Mouse (Mus musculus) midbrain, embryonic 14.5 days (tissue): ENCODE measurements around the gene Cd81. TPM values are rescaled to one million over a fixed set of nuclear protein-coding genes. Genes with fewer than 3 reads are reported as not detected.

Source experiments
- ATAC-seq: fragments of 200-750 bp; cut with Nextera tagmentation; 2 replicates; pipeline ENCODE4 v1.8.0; 2017; ENCODE audit warnings: moderate number of reproducible peaks, moderate library complexity; ENCODE audit not compliant: low FRiP score, low TSS enrichment
- DNase-seq: peaks from one replicate; pipeline ENCODE4 v3.0.0-alpha.2; 2015
- H3K27ac ChIP-seq: fragments of 300-500 bp; sonication (generic); replicated peaks from 2 replicates; pipeline ENCODE4 v1.5.1; 2014; ENCODE audit warnings: mild to moderate bottlenecking, low read depth, low read length, moderate library complexity
- H3K27me3 ChIP-seq: fragments of 300-500 bp; sonication (generic); 2 replicates; pipeline ENCODE4 v1.6.1; 2014; ENCODE audit warnings: low read length, control low read depth, mixed read lengths; ENCODE audit not compliant: control insufficient read depth, insufficient read depth
- H3K36me3 ChIP-seq: fragments of 300-500 bp; sonication (generic); 2 replicates; pipeline ENCODE4 v1.6.1; 2014; ENCODE audit warnings: low read length, control low read depth; ENCODE audit not compliant: control insufficient read depth, insufficient read depth
- H3K4me1 ChIP-seq: fragments of 300-500 bp; sonication (generic); 2 replicates; pipeline ENCODE4 v1.6.1; 2014; ENCODE audit warnings: mild to moderate bottlenecking, antibody characterized with exemption, low read length, control low read depth; ENCODE audit not compliant: control insufficient read depth, insufficient read depth
- H3K4me2 ChIP-seq: fragments of 300-500 bp; sonication (generic); 2 replicates; pipeline ENCODE4 v1.6.1; 2014; ENCODE audit warnings: mild to moderate bottlenecking, low read length, moderate library complexity
- H3K4me3 ChIP-seq: fragments of 300-500 bp; sonication (generic); replicated peaks from 2 replicates; pipeline ENCODE4 v1.5.1; 2014; ENCODE audit warnings: low read depth, low read length
- H3K9ac ChIP-seq: fragments of 300-500 bp; sonication (generic); replicated peaks from 2 replicates; pipeline ENCODE4 v1.6.1; 2014; ENCODE audit warnings: mild to moderate bottlenecking, low read length, moderate library complexity
- H3K9me3 ChIP-seq: fragments of 300-500 bp; sonication (generic); 2 replicates; pipeline ENCODE4 v1.6.1; 2016; ENCODE audit warnings: low read length, control low read depth, mixed read lengths; ENCODE audit not compliant: control insufficient read depth
- WGBS: fragments of 180-500 bp; shearing (Covaris S2); extraction: QIAGEN DNeasy Blood & Tissue Kit; methylation state at CpG from one replicate; pipeline ENCODE4 v1.1.7; 2014; 5-methylcytosine and 5-hydroxymethylcytosine counted together
- polyA plus RNA-seq: library from polyadenylated mRNA; unstranded; fragments of >200 nt; fragmentation: Nextera tagmentation; extraction: Ambion mirVana; gene quantifications from 2 replicates; pipeline ENCODE4 v1.2.1, GENCODE M21; 2014

Gene Cd81
- polyA plus RNA-seq, 1 experiment from 2014 or later: 316 TPM

DNA sequence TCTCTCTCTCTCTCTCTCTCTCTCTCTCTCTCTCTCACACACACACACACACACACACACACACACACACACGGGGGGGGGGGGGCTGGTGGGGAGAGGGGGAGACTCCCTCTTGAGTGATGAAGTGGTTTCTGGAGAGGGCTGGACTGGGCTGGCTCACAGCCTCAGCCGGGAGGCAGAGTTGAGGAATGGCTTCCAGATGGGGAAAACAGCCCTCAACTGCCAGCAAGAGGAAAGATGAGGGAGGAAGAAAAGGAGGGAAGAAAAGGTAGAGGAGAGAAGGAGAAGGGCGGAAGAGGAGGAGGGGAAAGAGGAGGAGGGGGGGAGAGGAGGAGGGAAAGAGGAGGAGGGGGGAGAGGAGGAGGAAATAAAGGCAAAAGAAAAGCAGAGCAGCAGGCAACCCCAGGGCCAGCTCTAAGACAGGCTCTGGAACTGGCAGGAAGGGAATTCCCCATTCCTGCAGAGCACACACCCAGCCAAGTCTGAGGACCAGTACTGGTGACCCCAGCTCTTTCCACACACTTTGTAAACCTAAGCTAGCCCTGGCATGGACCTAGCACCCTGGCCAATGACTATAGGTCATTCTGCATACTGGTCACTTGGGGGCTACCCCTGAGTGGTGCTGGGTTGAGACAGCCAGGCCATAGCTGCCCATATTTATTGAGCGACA is 43.4 kb upstream of the Cd81 start:
- no peak for ATAC-seq

DNA sequence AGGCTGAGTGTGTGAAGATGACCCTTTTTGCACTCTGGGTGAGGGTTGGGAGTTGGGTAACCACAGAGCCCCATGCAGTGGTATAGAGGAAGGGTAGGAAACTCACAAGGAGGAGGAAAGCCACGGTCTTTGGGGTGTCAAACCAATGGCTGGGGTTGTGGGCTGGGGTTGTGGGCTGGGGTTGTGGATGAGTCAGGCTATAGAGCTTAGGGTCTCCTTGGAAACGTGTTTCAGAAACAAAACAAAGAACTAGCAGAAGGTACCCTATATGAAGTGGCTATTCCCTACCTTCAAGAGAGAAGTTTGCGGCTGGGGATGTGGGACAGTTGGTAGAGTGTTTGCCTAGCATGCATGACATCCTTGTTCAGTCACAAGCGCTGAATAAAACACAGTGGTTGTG is 42.5 kb upstream of the Cd81 start:
- H3K4me2 ChIP-seq: no peak overlapping the region
- no peaks in the 10 kb centered on the region for H3K27me3 ChIP-seq
- no peak overlapping the region for H3K27ac ChIP-seq
- no peak overlapping the region for H3K9ac ChIP-seq
- no peak for DNase-seq
- no peaks in the 10 kb centered on the region for H3K36me3 ChIP-seq
- H3K4me3 ChIP-seq: no peak overlapping the region
- 81% methylated on average over 4 of the region's 4 CpGs for WGBS
- H3K9me3 ChIP-seq: no peaks in the 10 kb centered on the region
- ATAC-seq: no peak
- peaks cover 21% of the 10 kb centered on the region for H3K4me1 ChIP-seq

More for the DNA sequence above, 43.4 kb upstream of the Cd81 start:
- H3K9ac ChIP-seq: no peak overlapping the region
- H3K4me3 ChIP-seq: no peak overlapping the region
- H3K27ac ChIP-seq: no peak overlapping the region
- peaks cover 21% of the 10 kb centered on the region for H3K4me1 ChIP-seq
- no peak for DNase-seq
- H3K4me2 ChIP-seq: no peak overlapping the region
- 64% methylated on average over 3 of the region's 4 CpGs for WGBS
- H3K36me3 ChIP-seq: no peaks in the 10 kb centered on the region
- no peaks in the 10 kb centered on the region for H3K9me3 ChIP-seq
- no peaks in the 10 kb centered on the region for H3K27me3 ChIP-seq

DNA sequence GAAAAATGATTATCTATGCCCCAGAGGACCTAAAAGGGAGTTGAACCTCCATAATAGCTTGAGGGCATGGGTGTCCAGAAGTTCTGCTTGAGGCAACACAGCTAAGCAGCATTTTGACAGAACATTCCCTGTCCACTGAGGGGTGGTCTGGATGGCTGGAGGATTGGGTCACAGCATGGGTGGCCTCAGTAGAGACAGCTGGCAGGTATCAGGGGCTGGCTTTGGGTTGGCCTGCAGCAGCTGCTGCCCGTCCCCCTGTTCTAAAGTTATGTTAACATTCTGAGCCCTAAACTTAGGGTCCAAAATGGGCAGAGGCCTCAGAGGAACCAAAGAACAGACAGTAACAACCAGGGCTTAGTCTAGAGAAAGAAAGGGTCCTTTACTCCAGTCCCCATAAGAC is 41.3 kb upstream of the Cd81 start:
- no peak for ATAC-seq
- no peak overlapping the region for H3K27ac ChIP-seq
- no peak overlapping the region for H3K4me2 ChIP-seq
- H3K27me3 ChIP-seq: no peaks in the 10 kb centered on the region
- H3K4me1 ChIP-seq: peaks cover 28% of the 10 kb centered on the region
- H3K9ac ChIP-seq: no peak overlapping the region
- DNase-seq: no peak
- H3K4me3 ChIP-seq: no peak overlapping the region
- no peaks in the 10 kb centered on the region for H3K36me3 ChIP-seq
- 97% methylated on average over 1 of the region's 1 CpGs for WGBS
- H3K9me3 ChIP-seq: no peaks in the 10 kb centered on the region

DNA sequence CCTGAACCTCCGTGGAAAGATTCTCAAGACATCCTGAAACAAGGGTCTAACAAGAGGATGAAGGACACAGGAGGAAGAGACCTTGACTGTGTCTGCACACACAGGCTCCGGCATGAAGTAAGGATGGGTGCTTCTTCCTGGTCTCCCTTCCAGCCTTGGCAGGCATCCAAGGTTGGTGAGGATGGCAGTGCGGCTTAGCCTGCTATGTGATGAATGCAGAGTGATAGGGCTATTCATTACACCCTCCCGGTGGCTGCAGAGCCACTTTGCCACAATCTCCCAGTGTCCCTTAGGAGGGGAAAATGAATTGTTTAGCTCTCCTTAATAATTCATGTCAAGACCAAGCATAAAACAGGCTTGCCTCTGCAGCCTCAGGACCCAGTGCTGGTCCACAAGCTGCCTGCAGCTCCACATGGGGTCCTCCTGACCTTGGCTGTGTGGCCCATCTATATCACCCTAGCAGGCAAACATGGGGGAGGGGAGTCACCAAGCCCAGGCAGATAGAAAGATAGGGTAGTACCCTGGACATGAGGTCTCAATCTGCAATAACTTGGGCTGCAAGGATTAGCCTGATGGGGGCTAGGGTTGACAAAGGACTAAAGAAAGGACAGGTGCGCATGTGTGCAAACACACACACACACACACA is 40.2 kb upstream of the Cd81 start:
- peak; percentile 70 for DNase-seq
- Histone ChIP-seq H3K4me1 (peaks cover 29% of the 10 kb centered on the region), H3K36me3 (no peaks in the 10 kb centered on the region), H3K9ac (no peak overlapping the region), H3K27me3 (no peaks in the 10 kb centered on the region), H3K4me2 (no peak overlapping the region), H3K27ac (no peak overlapping the region), H3K4me3 (no peak overlapping the region), H3K9me3 (no peaks in the 10 kb centered on the region)
- ATAC-seq: no peak; the same call in 1 of the 2 replicates
- 46% methylated on average over 5 of the region's 5 CpGs for WGBS

DNA sequence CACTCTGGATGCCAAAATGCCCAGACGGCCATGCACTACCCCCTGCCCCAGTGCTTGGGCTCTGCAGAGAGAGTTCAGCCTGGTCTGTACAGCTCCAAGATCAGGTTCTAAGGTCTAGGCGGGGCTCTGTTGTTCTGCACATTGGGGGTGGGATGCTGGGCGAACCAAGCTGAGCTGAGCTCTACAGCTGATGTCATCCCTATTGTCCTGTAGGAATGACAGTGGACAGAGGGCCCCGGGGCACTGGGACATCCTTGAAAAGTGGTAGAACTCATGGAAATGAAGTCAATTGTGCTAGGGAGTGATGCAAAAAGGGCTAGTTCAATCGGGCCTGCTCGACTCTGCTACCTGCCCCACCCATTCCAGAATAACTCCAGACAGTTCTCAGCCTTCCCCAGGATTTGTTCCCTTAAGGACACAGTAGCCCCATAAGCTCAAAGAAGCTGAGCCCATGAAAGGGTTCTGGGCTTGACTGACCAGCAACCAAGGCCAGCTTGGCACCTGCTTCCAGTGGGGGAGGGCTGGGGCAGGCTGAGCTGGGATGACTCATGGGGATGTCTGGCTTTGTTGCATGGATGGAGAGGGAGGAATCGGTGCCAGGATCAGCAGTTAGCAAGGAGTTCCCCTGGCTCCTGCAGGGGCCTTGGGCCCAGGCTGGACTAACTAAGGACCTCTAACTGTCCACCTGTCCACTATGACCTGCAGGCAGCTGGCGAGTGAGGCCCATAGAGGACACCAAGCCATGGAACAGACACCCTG is 38.9 kb upstream of the Cd81 start:
- WGBS: 64% methylated on average over 8 of the region's 8 CpGs
- no peak overlapping the region for H3K4me3 ChIP-seq
- no peaks in the 10 kb centered on the region for H3K36me3 ChIP-seq
- H3K9me3 ChIP-seq: no peaks in the 10 kb centered on the region
- H3K4me1 ChIP-seq: peaks cover 24% of the 10 kb centered on the region
- no peak overlapping the region for H3K27ac ChIP-seq
- H3K4me2 ChIP-seq: no peak overlapping the region
- ATAC-seq: no peak
- H3K27me3 ChIP-seq: no peaks in the 10 kb centered on the region
- H3K9ac ChIP-seq: no peak overlapping the region
- DNase-seq: no peak

DNA sequence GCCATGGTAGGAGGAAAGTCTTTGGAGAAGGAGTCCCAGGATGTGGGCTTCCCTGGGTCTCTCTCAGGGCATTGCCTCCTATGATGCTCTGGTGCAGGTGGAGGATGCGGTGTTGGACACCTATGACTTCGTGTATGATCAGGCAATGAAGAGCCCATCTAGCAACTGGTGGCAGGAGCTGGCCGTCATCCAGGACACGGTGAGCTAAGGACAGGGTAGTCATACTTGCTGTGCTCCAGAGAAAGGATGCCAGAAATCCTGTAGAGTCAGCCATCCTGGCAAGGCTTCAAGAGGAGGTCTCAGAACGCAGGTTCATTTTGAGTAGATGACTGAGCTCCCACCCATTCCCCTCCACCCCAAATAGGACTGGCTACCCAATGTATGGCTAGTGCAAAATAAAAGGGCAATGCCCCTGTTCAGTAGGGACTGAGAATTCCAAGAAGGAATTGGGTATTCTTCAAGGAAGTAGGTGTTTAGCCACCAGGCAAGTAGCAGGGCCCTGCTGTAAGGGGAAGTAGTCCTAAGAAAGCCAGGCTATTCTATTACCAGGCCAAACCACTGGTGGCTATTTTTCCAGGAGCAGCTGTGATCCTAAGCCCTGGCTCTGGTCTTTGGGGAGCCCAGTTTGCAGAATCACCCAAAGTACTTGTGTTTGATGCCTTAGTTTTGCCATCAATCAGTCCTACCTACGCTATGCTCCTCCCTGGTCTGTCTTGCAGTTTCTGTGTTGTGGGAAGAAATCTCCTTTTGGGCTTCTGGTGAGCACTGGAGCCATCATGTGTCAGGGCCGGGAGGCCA is 37.5 kb upstream of the Cd81 start:
- Histone ChIP-seq H3K4me1 (peaks cover 24% of the 10 kb centered on the region), H3K27me3 (no peaks in the 10 kb centered on the region), H3K4me2 (no peak overlapping the region), H3K9ac (no peak overlapping the region), H3K4me3 (no peak overlapping the region), H3K9me3 (no peaks in the 10 kb centered on the region), H3K36me3 (no peaks in the 10 kb centered on the region), H3K27ac (no peak overlapping the region)
- DNase-seq (no peak), ATAC-seq (no peak)
- 89% methylated on average over 7 of the region's 7 CpGs for WGBS

DNA sequence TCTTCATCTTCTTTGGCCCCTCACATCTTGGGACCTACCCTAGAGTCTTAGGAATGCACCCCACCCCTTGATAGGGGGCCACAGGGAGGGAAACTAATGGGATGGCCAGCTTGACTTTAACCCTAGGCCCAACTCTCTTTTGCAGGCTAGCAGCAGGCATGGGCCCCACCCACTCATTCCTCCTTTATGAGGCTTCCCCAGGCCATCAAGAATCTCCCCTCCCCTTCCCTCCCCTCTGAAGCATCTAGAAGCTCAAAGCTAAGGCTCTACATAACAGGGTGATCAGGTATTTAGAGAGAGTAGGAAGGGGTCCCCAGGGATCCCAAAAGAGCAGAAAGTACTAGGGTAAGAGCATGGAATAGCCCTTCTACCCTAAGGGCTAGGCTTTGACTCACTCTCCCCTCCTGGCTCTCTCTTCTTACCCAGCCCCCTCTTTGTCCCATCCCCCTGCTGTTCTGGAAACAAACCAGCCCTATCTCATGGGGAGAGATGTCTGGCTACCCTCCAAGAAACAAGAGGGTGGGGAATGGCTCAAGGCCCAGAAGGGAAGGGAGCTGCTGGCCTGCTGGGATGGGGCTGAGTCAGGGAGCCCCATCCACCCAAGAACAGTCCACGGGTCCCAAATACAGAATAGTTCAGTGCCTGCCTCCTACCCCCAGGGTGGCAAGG is 36.6 kb upstream of the Cd81 start:
- Histone ChIP-seq H3K4me1 (peaks cover 24% of the 10 kb centered on the region), H3K4me2 (no peak overlapping the region), H3K9ac (no peak overlapping the region), H3K27me3 (no peaks in the 10 kb centered on the region), H3K27ac (no peak overlapping the region), H3K4me3 (no peak overlapping the region), H3K36me3 (no peaks in the 10 kb centered on the region), H3K9me3 (no peaks in the 10 kb centered on the region)
- ATAC-seq (no peak), DNase-seq (peak; percentile 61)
- 9% methylated on average over 1 of the region's 1 CpGs for WGBS
